Mouse (Mus musculus) frontal cortex, postnatal 14 days (tissue): Measurements from ENCODE around the gene Slitrk1.

Experiments
- DNase-seq, 2 experiments: peaks; one replicate each; pipeline ENCODE4 v3.0.0; 2022; ENCODE audit warnings: low spot score in 2 of 2

Gene Slitrk1

DNA sequence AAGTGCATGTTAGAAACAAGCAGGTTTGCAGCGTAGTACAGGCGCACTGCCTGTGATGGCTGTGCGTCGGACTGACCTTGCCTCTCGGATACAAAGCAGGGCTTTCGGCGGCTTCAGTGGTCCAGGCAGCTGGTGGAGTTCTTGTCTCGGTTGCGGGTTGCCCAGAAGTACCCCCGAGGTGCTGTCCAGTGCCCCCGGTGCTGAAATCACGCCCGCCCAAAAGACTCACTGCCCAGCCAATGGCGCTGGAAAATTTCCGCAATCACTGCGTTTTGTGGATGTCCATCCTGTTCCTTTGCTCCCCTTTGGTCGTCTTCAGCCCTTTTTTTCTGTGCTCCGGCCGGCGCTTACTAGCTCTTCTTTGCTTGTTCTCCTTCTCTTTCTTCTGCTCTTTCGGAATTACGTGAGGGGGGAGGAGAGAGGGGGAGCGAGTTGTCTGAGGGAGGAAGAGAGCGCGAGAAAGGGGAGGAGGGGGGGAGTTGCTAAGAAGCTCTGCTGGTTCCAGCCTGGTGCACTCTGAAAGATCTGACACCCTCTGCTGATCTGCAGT is at the start of gene Slitrk1:
TSS of gene Slitrk1 (minus strand) at position 445 of the 550 bp plus-strand sequence.
- peak; percentile 53 to 55 for DNase-seq

DNA sequence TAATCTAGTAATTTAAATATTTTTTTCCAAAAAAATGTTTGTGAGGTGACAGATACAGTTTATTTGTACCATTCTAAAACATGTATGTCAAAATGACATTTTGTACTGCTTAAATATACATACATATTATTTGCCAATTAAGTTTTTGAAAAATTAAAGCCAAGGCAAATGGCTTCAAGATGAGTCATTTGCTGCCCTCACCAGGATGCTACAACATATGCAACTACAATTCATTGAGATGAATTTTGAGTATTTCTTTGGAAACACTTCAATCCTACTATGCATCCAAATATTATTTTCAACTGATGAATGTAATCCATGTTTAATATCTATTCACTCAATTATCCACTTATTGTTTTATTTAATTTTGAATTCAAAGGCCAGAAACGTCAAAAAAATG is 21.8 kb upstream of the Slitrk1 start:
- no peak for DNase-seq

DNA sequence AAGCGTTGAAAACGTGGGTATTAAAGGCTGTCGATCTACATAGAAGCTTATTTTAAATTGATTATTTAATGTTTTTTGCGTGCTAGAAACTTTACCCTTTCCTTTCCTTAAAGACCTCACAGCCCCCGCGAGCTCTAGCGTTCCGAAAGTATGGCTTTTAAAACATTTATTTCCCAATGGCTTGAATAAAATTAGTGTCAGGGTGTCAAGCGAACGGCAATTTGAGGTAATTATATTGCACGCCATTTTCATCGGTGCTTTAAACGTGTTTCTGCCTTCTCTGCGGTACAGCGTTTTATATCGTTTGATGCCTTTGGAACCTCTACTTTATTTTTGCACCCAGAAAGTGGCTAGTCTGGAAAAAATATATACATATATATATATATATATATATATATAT is 378 bp upstream of the Slitrk1 start:
- DNase-seq, result no peak

DNA sequence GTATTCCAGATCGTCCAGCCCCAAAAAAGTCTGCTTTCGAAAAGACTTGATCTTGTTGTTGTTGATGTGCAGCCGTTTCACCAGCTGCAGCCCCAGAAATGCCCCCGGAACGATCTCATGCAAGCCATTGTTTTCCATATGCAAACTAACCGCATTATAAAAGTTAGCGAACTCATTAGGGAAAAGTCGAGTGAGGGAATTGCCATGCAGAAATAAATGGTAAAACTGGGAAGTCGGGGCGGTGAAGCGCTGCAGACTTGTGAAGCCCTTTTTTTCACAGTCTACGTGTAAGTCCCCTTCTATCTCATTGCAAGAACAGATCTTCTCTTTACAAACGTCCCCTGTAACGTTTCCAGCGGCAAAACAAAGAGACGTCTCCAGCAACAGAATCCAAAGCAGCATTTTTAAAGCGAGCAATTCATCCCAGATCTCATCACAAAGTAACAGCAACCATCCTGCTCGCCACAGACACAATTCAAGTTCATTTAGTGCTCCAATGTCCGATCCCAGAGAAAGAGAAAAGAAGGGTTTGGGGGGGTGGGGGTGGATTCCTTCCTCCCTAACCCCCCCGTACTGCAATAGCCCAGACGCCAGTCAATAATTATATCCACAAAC is 975 bp downstream of the Slitrk1 start:
- DNase-seq, result no peak

DNA sequence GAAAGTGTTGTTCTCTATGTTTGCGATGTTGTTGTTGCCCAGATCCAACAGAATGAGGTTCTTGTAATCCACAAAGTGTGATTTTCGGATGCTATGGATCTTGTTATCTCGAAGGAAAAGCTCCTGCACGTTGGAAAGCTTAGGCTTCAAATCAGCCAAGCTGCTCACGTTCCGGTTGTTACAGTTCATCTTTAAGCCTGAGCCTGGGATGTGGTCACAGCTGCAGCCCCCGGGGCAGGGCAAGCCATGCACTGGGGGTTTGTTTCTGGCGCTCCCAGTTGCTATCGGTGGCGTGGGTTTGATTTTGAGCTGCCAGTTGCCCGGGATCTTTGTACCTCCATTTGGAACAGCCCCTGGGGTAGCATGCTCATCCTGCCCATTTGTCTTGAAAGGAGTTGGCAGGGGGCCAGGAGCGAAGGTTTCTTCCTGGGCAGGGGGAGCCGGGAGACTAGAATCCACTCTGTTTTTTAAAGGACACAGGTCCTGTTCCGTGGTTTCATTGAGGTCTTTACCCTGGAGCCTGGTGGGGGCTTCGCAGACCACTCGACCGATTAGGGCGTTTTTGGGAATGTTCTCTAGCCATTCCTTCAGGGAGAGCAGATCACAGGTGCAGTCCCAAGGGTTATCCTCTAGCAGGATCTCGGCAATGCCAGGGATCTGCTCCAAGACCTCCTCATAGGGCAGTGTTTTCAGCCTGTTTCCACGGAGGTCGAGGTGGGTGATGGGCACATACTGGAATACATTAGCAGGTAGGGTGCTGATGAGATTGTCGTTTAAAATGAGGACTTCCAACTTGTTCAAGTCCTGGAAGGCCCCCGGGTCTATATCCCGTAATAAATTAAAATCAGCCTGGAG is 1.7 kb downstream of the Slitrk1 start:
- DNase-seq, result peak; percentile 30 to 47

DNA sequence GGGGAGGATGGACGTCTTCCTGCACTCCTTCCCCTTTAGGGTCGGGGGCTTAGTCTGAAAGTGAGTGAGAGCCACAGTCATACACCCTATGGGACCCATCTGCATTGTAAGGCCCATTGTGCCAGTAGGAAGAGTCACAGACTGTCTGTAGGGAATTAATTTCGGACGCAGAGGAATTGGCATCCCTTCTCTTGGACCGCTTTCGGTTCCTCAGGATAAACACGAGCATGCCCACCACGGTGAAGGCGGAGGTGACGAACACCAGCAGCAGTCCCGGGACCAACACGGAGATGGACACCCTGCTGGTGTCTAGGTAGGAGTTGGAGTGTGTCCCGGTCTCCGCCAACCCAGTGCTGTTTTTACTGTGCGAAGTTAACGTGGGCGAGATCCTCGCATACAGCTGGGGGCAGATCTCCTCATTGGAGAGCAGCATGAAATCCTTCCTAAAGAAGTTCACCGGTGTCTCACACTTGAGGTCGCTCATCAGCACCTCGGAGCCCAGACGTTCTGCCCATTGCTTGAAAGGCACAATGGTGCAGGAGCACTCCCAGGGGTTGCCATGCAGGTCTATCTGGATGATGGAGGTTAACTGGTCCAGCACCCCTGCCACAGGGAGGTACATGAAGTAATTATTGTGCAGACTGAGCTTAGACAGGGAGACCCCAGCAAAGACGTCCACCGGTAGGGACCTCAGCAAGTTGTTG is 2.7 kb downstream of the Slitrk1 start:
- DNase-seq, result peak; percentile 45 to 46

DNA sequence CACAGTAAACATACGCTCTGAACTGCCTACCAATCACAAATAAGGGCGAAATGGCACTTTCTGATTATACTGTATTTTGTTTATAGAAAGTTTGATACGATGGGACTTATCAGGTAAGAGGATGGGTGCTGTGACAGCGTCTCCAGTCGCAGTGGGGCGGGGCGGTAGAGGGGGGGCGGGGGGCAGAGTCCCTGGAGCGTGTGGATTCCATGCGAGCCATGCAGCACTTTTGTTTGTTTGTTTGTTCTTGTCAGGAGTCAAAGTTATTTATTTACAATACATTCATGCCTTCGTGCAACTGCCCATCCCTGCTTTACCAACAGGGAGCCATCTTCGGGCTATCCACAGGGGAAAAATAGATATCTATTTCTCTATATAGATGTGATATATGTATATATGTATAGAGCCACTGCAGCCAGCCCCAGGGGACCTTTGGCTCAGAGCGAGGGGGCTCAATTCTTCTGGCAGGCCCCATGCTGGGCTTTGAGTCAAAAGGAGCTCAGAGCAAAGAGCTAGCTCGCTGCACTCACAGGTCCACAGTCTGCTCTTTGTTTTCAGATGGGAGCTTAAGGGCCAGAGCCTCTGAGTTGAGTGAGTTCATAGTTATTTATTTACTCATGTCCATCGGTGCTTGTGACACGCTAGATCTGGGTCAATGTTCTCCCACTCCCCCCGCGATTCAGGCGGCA is 3.4 kb downstream of the Slitrk1 start:
- DNase-seq, result peak in 1 of 2 experiments; percentile 14

DNA sequence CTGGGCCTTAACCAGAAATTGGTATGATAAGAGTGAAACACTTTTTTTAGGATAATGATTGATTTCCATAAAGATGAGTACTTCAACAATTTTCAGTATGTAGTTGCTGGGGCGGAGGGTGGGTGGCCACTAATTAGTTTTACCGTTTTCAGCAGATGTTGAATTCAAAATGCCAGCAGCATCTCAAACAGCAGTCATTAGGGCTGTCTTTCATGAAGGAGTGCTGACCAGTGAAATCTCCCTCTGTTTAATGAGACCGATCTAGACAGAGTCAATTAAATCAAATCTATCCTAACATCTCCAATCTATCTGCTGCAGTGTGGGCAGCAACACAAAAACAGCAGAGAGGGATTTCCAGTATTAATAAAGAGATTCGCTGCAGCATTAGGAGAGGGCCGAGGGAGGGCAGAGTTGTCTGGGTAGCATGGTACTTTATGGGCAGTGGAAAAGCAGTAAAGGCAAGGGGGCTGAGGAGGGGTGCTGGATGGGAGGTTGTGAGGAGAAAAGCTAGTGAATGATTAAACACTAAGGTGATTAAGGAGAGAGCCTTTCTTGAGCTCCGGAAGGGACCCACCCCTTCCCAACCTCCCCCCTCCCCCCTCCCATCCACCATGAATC is 4.5 kb downstream of the Slitrk1 start:
- DNase-seq, result no peak

DNA sequence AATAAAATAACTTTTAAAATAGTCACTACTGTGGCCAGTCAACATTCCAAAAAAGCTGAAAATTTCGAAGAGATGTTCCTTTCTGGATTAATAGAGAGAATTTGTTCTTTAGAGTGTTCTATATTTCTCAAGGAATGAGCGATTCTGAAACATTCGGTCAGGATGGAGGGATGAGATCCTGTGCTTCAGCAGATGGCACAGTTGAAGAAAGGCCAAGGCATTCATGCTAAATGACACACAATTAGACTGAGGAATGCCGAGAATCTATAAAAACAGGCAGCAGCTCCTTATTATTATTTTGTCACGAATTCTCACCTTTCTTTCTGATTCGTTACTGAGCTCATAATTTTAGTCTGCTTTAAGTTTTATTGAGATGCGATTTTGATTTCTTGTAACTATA is 15.4 kb downstream of the Slitrk1 start:
- no peak for DNase-seq

DNA sequence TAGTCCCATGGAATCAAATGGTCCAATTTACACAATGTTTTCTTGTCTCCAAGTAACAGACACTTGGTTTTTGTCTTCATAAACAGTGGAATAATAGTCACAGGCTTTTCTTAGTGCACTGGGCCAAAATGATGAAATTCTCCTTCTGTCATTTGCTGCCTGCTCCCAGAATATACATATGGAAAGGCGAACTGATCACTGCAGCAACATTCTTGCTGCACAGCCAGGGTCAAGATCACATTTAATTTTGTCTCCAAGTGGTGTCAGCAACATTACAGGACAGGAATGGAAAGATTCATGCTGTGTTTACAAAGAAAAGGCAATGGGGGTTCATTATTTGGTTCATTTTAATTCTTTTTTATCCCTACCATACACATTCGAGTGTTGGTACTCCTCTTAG is 18.5 kb downstream of the Slitrk1 start:
- no peak for DNase-seq

DNA sequence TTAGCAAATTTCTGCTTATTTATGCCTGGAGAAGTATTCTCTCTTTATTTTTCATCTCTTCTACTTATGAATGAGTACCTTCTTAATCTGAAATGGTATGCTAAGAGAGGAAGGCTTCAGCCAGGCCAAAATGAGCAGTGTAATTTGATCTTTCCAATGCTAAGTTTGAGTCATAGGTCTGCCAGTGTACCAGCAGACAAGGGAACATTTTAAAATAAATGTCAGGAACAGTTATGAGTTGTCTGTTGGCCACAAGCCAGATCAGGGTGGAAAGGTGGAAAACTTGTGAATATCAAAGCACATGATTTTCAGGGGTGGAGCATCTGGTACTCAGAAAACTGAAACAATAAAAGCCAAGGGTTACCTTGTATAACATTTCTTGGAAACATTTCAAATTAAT is 46.1 kb downstream of the Slitrk1 start:
- DNase-seq, result no peak

DNA sequence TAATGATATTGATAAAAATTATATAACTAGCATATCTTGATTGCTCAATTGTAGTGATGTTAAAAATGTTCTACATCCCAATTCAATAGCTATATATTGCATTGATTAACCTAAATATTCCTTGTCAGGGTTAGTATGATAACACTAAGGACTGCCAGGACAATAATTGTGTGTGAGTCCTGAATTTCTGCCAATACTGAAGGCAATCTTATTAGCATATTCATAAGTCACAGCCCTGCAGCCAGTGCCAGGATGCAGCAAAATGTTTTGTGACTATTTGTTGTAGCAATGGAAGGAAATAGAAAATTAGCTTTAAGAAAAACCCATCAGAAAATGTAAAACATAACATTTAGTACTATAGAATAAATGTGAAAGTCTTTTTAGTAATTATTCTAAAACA is 49.3 kb downstream of the Slitrk1 start:
- DNase-seq, result no peak

DNA sequence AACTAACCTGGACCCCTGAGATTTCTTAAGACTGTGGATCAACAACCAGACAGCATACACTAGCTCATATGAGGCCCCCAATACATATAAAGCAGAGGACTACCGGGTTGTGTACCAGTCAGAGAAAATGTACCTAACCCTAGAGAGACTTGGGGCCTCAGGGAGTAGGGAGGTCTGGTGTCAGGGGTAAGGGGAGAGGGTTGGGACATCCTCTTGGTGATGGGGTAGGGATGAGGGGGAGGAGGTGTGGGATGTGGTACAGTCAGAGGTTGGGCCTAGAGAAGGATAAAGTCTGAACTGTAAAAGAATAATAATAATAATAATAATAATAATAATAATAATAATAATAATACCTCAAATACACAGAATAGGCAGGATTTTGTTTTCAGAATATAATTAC is 54.6 kb downstream of the Slitrk1 start:
- no peak for DNase-seq
